Mouse (Mus musculus): ENCODE results near the gene Agap2.

GRCm38 (mm10) chr10:127071203-127071602 lies 3.9 kb upstream of the Agap2 start:
- TF ChIP-seq CTCF (IDR thresholded peaks at IDR 0.05; ENCODE audit: insufficient read depth, low read length), result no peak
- no peak for TF ChIP-seq POLR2A (IDR thresholded peaks at IDR 0.05; ENCODE audit: borderline replicate concordance, extremely low read depth, low read depth, low read length)

All from lung, adult 2 months (tissue).